ENCODE assay signal across 22 mouse cellular contexts in genomic region chr1:45838271-45838670, GRCm38 (mm10). TPM values are rescaled to one million over a fixed set of nuclear protein-coding genes. Genes with fewer than 3 reads are reported as not detected.
DNase-seq lines count a peak whose midpoint lies in the region; ATAC-seq and TF ChIP-seq lines count a peak whose summit lies in the region.
"Had no signal": no experiment of that assay in that cellular context is flagged by ENCODE, and none has a peak within 500 bp of the region (broad histone marks: within the 10 kb centered on the region; RNA-seq: fewer than 3 reads in every experiment).

No protein-coding gene starts in this region.

- no peaks in the 10 kb centered on the region for H3K36me3 ChIP-seq in heart, postnatal 0 days (replicated peaks; ENCODE audit: control insufficient read depth, insufficient read depth, low read length)
- H3K36me3 ChIP-seq in heart, embryonic 11.5 days (ENCODE audit: control insufficient read depth, insufficient read depth, low read length): no peaks in the 10 kb centered on the region
- H3K36me3 ChIP-seq in macrophage (ENCODE audit: inconsistent target): no peaks in the 10 kb centered on the region
- H3K36me3 ChIP-seq in hindbrain, embryonic 12.5 days: no peaks in the 10 kb centered on the region
- H3K36me3 ChIP-seq: hindbrain, embryonic 15.5 days; liver, embryonic 13.5 days had no signal

- no peak overlapping the region for H3K4me3 ChIP-seq in heart, postnatal 0 days (ENCODE audit: low read depth, low read length)
- no peak overlapping the region for H3K4me3 ChIP-seq in heart, embryonic 11.5 days (ENCODE audit: low read depth, low read length)
- no peak overlapping the region for H3K4me3 ChIP-seq in macrophage (ENCODE audit: inconsistent target)
- no peak overlapping the region for H3K4me3 ChIP-seq in hindbrain, embryonic 12.5 days
- H3K4me3 ChIP-seq: hindbrain, embryonic 15.5 days; layer of hippocampus, adult 2 months; liver, embryonic 13.5 days had no signal

- ATAC-seq in cerebellum, adult (ENCODE audit: insufficient number of reproducible peaks, low FRiP score, low TSS enrichment): 0 out of 2 replicates have a peak, but pooled peaks have one; percentile 27
- no peak for ATAC-seq in heart, postnatal 0 days (ENCODE audit: insufficient read depth, low read depth)
- ATAC-seq in heart, embryonic 11.5 days (replicated peaks; ENCODE audit: insufficient number of reproducible peaks, low FRiP score, low TSS enrichment): no peak
- ATAC-seq in hindbrain, embryonic 12.5 days (ENCODE audit: low FRiP score): no peak
- ATAC-seq: midbrain, embryonic 16.5 days had no signal

- DNase-seq in cerebellum, postnatal 4 days (ENCODE audit: low spot score in 2 of 2): no peak
- peak; percentile 14 for DNase-seq in heart, postnatal 0 days (ENCODE audit: low spot score)
- DNase-seq in lung, postnatal 10 days: peak; percentile 4
- DNase-seq in lung, postnatal 36 days: no peak
- DNase-seq: liver, embryonic 13.5 days; thymus, adult 18-20 months had no signal

- TF ChIP-seq CTCF in heart, postnatal 0 days (IDR thresholded peaks at IDR 0.05; ENCODE audit: low read depth): no peak

- H3K79me2 ChIP-seq in macrophage (ENCODE audit: inconsistent target): no peaks in the 10 kb centered on the region

- H3K9ac ChIP-seq in heart, postnatal 0 days (replicated peaks; ENCODE audit: low read depth, low read length): no peak overlapping the region
- H3K9ac ChIP-seq in heart, embryonic 11.5 days (ENCODE audit: low read depth, low read length): no peak overlapping the region
- H3K9ac ChIP-seq in hindbrain, embryonic 12.5 days: no peak overlapping the region
- H3K9ac ChIP-seq: forebrain, postnatal 0 days; hindbrain, embryonic 15.5 days; liver, embryonic 13.5 days had no signal

- H3K4me1 ChIP-seq in heart, postnatal 0 days (ENCODE audit: control insufficient read depth, insufficient read depth): peaks cover 12% of the 10 kb centered on the region; the same call in 1 of the 2 replicates
- H3K4me1 ChIP-seq in heart, embryonic 11.5 days (ENCODE audit: control insufficient read depth, insufficient read depth, low read length): no peaks in the 10 kb centered on the region
- H3K4me1 ChIP-seq in hindbrain, embryonic 12.5 days: no peaks in the 10 kb centered on the region
- H3K4me1 ChIP-seq: hindbrain, embryonic 15.5 days; liver, embryonic 13.5 days had no signal

- H3K27me3 ChIP-seq in heart, postnatal 0 days (ENCODE audit: control insufficient read depth, insufficient read depth, low read length): no peaks in the 10 kb centered on the region
- no peaks in the 10 kb centered on the region for H3K27me3 ChIP-seq in heart, embryonic 11.5 days (ENCODE audit: control insufficient read depth, insufficient read depth, low read length)
- H3K27me3 ChIP-seq in hindbrain, embryonic 12.5 days: no peaks in the 10 kb centered on the region
- H3K27me3 ChIP-seq: hindbrain, embryonic 15.5 days; liver, embryonic 13.5 days had no signal

- H3K27ac ChIP-seq in heart, postnatal 0 days (ENCODE audit: low read depth): no peak overlapping the region
- H3K27ac ChIP-seq in heart, embryonic 11.5 days (ENCODE audit: low read depth, low read length): no peak overlapping the region
- H3K27ac ChIP-seq in macrophage: peak overlapping the region; percentile 32
- no peak overlapping the region for H3K27ac ChIP-seq in hindbrain, embryonic 12.5 days
- H3K27ac ChIP-seq: hindbrain, embryonic 15.5 days; kidney, postnatal 0 days; layer of hippocampus, adult 2 months; liver, embryonic 13.5 days had no signal

- TF ChIP-seq EP300 in heart, postnatal 0 days (IDR thresholded peaks at IDR 0.05; ENCODE audit: low read depth): no peak

- H3K4me2 ChIP-seq in heart, postnatal 0 days (ENCODE audit: low read depth, low read length): no peak overlapping the region
- no peak overlapping the region for H3K4me2 ChIP-seq in heart, embryonic 11.5 days
- no peak overlapping the region for H3K4me2 ChIP-seq in hindbrain, embryonic 12.5 days (replicated peaks)
- H3K4me2 ChIP-seq: hindbrain, embryonic 15.5 days; liver, embryonic 13.5 days had no signal

- H3K9me3 ChIP-seq in heart, postnatal 0 days (replicated peaks; ENCODE audit: control insufficient read depth, low read length): no peaks in the 10 kb centered on the region
- no peaks in the 10 kb centered on the region for H3K9me3 ChIP-seq in heart, embryonic 11.5 days (replicated peaks; ENCODE audit: control insufficient read depth, low read length)
- H3K9me3 ChIP-seq in hindbrain, embryonic 12.5 days (replicated peaks): no peaks in the 10 kb centered on the region
- H3K9me3 ChIP-seq: hindbrain, embryonic 15.5 days; liver, embryonic 13.5 days had no signal

RNA-seq across cellular contexts. Expression of gene Wdr75, which starts 43.3 kb away (rescaled TPM):
- 99.0 and 178 TPM in 2 replicates for total RNA-seq in heart, postnatal 0 days (2014; rRNA removed; ENCODE audit: low replicate concordance)
- 21.1 and 23.2 TPM in 2 replicates for polyA plus RNA-seq in heart, postnatal 0 days (2015; fragmentation: Nextera tagmentation; extraction: Ambion mirVana)
- polyA plus RNA-seq in heart, embryonic 11.5 days (2014; fragmentation: Nextera tagmentation; extraction: Ambion mirVana): 49.3 and 56.5 TPM in 2 replicates
- 10 to 100 TPM in 22 of 26 experiments, 1 to 10 TPM in 4; 5.4 to 42.8 (median 26.5) TPM for total RNA-seq in macrophage (2018; cell fraction: chromatin; rRNA removed)
- total RNA-seq in macrophage (2018; cell fraction: cytosol; rRNA removed): 10 to 100 TPM in 25 of 26 experiments, 1 to 10 TPM in 1; 7.8 to 20.0 (median 15.6) TPM
- 10 to 100 TPM in 25 of 26 experiments, 1 to 10 TPM in 1; 9.4 to 83.0 (median 15.8) TPM for total RNA-seq in macrophage (2018; cell fraction: nucleus; rRNA removed)
- 13.0 to 38.3 TPM (median 19.1 TPM) in 3 replicates for polyA plus RNA-seq in macrophage (2018)
- 57.4 and 60.8 TPM in 2 replicates for polyA plus RNA-seq in hindbrain, embryonic 12.5 days (2016; fragmentation: Nextera tagmentation; extraction: Ambion mirVana)

RNA-seq across cellular contexts. Expression of gene Gm5269, which starts 51.8 kb away (rescaled TPM):
- total RNA-seq in heart, postnatal 0 days (2014; rRNA removed; ENCODE audit: low replicate concordance): not detected in 2 replicates
- polyA plus RNA-seq in heart, postnatal 0 days (2015; fragmentation: Nextera tagmentation; extraction: Ambion mirVana): not detected in 2 replicates
- polyA plus RNA-seq in heart, embryonic 11.5 days (2014; fragmentation: Nextera tagmentation; extraction: Ambion mirVana): not detected in 2 replicates
- total RNA-seq in macrophage (2018; cell fraction: chromatin; rRNA removed): 10 to 100 TPM in 5 of 26 experiments, 1 to 10 TPM in 8, not detected in 13; 1.0 to 96.9 (median 6.6) TPM
- total RNA-seq in macrophage (2018; cell fraction: cytosol; rRNA removed): under 1 TPM in 1 of 26 experiments, not detected in 25; 0.26 TPM
- 10 to 100 TPM in 2 of 26 experiments, 1 to 10 TPM in 9, not detected in 15; 1.3 to 14.4 (median 5.7) TPM for total RNA-seq in macrophage (2018; cell fraction: nucleus; rRNA removed)
- polyA plus RNA-seq in macrophage (2018): not detected in 3 replicates
- polyA plus RNA-seq in hindbrain, embryonic 12.5 days (2016; fragmentation: Nextera tagmentation; extraction: Ambion mirVana): not detected in 2 replicates
- total RNA-seq: forebrain, postnatal 0 days; gastrocnemius, adult 18-20 months; heart, postnatal 10 days; layer of hippocampus, adult 2 months; left cerebral cortex, postnatal 36 days; megakaryocyte, adult 5-6 weeks had no signal
- polyA plus RNA-seq: brain, embryonic 14.5 days; forebrain, postnatal 0 days; gonadal fat pad, adult 2 months; hindbrain, embryonic 15.5 days; kidney, postnatal 0 days; liver, embryonic 13.5 days; midbrain, embryonic 16.5 days; small intestine, adult 2 months had no signal

Comparison
In these comparisons a context has a peak if more than half of its experiments do, and no peak if none do; other contexts are left out.
1. DNase-seq: peak in heart, postnatal 0 days (single experiment) and lung, postnatal 10 days (single experiment); none in cerebellum, postnatal 4 days (0 of 2) and lung, postnatal 36 days (single experiment).